Mouse (Mus musculus) kidney, postnatal 4 days (tissue): ENCODE measurements around the gene Veph1.

Source experiments
- DNase-seq, 2 experiments: peaks; one replicate each; pipeline ENCODE4 v3.0.0; 2021; ENCODE audit warnings: mixed read lengths in 2 of 2

Veph1 gene

GRCm38 (mm10) chr3:66220554-66221242 lies 75.9 kb downstream of the Veph1 start:
- DNase-seq: peak; percentile 64 to 72

GRCm38 (mm10) chr3:66219655-66220191 lies 76.9 kb downstream of the Veph1 start, which contains the start of gene Ptx3:
Gene Ptx3 (plus strand): TSS chr3:66219910.
- peak; percentile 18 to 33 for DNase-seq

GRCm38 (mm10) chr3:66215759-66216158 lies 80.9 kb downstream of the Veph1 start:
- peak; percentile 11 to 20 for DNase-seq

DNA sequence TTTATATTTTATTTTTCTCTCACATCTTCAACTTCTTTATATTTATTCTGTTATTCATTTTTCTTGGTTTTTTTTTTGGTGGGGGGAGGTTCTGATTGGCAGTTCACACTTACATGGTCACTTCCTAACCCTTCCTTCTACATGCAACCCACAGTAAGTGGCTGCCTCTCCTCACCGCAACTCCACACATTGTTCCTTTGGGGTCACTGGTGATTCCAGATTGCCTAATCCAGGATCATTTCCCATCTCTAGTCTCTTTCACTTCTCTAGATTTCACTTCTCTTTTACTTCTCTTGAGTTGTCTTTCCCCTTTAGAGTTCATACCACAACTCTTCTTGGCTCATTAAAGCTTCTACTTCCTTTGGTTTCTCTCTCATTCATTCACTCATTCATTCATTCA lies 83.1 kb downstream of the Veph1 start:
- DNase-seq: no peak

- no peak for DNase-seq
These were observed 87.6 kb downstream of the Veph1 start for GRCm38 (mm10) chr3:66208836-66209573.

- DNase-seq: no peak
These were observed 102.6 kb downstream of the Veph1 start for GRCm38 (mm10) chr3:66193910-66194562.

- DNase-seq: peak in 1 of 2 experiments; percentile 8
These were observed 117.0 kb downstream of the Veph1 start for GRCm38 (mm10) chr3:66179647-66180046.

DNA sequence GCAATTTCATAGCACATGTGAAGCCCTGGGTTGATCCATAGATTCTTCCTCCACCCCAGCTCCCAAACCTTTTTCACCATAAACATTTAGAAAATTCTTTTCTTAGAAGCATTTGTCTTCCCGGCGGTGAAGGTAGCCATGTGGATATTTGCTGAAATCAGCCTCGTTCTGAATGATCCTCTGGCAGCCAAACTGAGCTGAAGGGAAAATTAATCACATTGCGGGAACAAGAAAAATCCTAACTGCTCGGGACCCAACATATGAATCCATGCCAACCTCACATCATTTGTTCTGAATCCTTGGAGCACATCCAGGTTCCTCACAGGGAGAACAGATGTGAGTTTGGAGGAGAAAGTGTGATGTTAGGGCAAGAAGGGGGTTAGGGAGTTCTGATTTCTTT lies 123.7 kb downstream of the Veph1 start:
- no peak for DNase-seq

DNA sequence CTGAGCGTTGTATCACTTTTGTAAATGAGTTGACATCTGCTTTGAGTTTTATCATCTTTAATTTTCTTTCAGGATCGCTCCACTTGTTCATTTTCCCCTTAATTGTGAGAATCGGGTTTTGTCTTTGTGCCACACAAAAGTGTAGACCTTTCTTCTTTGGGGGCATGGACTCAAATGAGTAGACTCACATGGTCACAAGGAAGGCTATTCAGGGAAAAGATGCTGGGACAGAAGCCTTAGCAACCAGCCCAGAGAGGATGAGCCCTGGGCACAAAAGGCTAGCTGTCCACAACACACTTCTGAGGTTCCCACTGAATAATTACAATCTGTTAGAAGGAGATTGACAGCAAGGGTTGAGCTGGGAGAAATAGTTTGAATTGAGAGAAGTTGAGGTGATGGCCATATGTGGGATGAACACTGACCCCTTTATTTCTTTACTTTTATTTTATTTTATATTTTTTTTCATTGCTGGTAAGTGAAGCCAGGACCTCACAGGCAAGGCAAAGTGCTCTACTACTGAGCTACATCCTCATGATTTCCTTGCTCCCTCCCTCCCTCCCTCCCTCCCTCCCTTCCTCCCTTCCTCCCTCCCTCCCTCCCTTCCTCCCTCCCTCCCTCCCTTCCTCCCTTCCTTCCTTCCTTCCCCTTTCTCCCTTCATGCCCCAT lies 126.6 kb downstream of the Veph1 start:
- DNase-seq: no peak

- no peak for DNase-seq
These were observed 129.9 kb downstream of the Veph1 start for GRCm38 (mm10) chr3:66166606-66167290.

DNA sequence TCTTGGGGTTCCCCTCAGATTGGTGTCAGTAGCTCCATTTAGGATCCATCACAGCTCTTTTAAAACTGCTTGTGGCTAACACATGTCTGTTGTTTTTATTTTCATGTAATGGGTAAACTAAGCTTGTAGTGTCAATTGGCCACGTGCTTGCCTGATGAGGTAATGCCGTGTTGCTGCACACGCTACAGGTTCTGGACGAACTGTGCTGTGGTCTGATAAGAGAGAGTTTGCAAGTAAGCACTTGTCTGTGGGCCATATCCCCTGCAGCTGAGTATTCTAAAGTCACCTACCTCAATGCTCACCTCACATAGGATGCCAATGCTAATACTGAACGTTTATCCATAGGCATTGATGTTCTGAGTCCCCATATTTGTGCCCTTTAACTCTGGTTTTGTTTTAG lies 131.6 kb downstream of the Veph1 start:
- DNase-seq: no peak

GRCm38 (mm10) chr3:66164585-66164984 lies 132.1 kb downstream of the Veph1 start:
- DNase-seq: no peak

GRCm38 (mm10) chr3:66162612-66163011 lies 134.0 kb downstream of the Veph1 start:
- DNase-seq: no peak

GRCm38 (mm10) chr3:66157947-66158346 lies 138.7 kb downstream of the Veph1 start:
- DNase-seq: no peak

- no peak for DNase-seq
These were observed 159.0 kb downstream of the Veph1 start for GRCm38 (mm10) chr3:66137601-66138000.

DNA sequence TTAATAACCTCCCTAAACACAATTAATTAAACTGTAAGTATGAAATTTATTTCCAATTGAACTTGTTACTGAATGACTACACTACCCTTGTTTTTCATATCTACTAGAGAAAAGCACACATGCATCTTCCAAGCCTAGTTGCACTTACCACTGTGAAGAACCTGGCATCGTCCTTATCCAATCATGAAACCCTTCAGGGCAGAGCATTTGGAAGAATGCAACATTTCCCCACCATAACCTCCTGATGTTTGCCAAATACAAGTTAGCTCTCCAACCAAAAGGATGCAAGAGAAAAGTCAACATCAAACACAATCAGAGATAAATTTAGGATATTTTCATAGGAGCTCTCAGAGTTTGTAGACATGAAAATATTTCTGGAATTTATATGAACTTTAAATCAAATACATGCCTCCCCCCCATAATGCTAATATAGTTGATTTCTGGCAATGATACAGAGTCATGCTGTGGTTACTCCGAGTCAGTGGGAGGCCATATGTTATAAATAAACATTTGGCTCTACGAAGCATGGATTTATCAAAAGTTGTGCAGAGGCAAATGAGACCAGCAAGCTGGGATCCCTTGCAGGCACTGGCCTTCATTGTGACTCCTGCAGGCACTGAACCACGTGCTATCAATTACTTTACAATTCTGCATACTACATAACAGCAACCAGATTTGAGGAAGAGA lies 165.2 kb downstream of the Veph1 start:
- peak in 1 of 2 experiments; percentile 21 for DNase-seq

- no peak for DNase-seq
These were observed 166.9 kb downstream of the Veph1 start for GRCm38 (mm10) chr3:66129689-66130088.

DNA sequence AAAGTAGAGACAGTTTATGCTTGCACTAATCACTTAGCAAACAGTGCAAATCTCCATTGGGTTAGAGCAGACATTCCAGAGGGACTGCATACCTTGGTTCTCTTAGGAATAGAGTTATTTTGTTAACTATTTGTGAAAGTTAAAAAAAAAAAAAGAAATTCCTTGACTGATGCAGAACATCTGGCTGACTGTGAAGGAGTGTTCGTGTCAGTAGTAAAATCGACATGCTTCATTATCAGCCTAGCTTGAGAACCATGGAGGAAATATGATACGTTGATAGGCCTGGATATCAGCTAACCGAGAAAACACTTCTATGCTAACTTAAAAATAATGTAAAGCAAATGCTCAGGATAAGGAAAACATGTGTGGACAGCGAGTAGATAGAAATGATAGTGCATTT lies 191.1 kb downstream of the Veph1 start:
- no peak for DNase-seq

DNA sequence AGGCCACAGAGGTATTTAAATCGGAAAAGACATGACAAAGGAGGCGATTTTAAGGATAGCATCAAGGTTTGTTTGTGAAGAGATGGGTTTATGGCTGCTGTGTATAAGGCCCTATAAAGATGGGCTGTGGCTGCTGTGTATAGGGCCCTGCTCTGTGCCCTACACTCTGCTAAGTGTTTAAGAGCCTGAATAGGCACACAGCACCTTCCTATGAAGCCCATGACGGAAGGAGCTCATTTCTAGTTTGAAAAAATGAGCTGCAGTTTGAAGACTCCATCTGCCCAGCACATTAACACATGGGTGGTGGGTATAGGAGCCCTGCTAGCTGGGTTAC lies 194.1 kb downstream of the Veph1 start:
- no peak for DNase-seq

- no peak for DNase-seq
These were observed 194.6 kb downstream of the Veph1 start for GRCm38 (mm10) chr3:66101809-66102598.

- DNase-seq: no peak
These were observed 195.6 kb downstream of the Veph1 start for GRCm38 (mm10) chr3:66101074-66101473.
